Mouse (Mus musculus): ENCODE data around the gene Pnpla8. TPM values are rescaled to one million over a fixed set of nuclear protein-coding genes. Genes with fewer than 3 reads are reported as not detected.

Pnpla8 gene
- polyA plus RNA-seq, 1 experiment from 2014 or later: 77.4 TPM

GRCm38 (mm10) chr12:44211555-44211954 lies 9.6 kb upstream of the Pnpla8 start:
- Histone ChIP-seq H3K9me3 (ENCODE audit: control insufficient read depth, low read length) (no peaks in the 10 kb centered on the region), H3K27me3 (ENCODE audit: control insufficient read depth, insufficient read depth, low read length) (no peaks in the 10 kb centered on the region), H3K4me2 (replicated peaks; ENCODE audit: low read depth, low read length) (no peak overlapping the region), H3K27ac (ENCODE audit: low read depth, low read length) (no peak overlapping the region), H3K4me1 (replicated peaks; ENCODE audit: control insufficient read depth, insufficient read depth, low read length) (no peaks in the 10 kb centered on the region), H3K9ac (ENCODE audit: low read depth, low read length) (no peak overlapping the region), H3K36me3 (ENCODE audit: control insufficient read depth, insufficient read depth, low read length) (no peaks in the 10 kb centered on the region), H3K4me3 (ENCODE audit: low read depth, low read length) (no peak overlapping the region)
- ATAC-seq (ENCODE audit: low FRiP score): no peak
- DNase-seq (ENCODE audit: low spot score): no peak
- 94% methylated on average over 3 of the region's 3 CpGs for WGBS

GRCm38 (mm10) chr12:44221651-44222356 lies 634 bp downstream of the Pnpla8 start:
- Histone ChIP-seq H3K9ac (ENCODE audit: low read depth, low read length) (peak overlapping the region; percentile 73), H3K4me2 (replicated peaks; ENCODE audit: low read depth, low read length) (peak overlapping the region; percentile 50), H3K27me3 (ENCODE audit: control insufficient read depth, insufficient read depth, low read length) (no peaks in the 10 kb centered on the region), H3K36me3 (ENCODE audit: control insufficient read depth, insufficient read depth, low read length) (no peaks in the 10 kb centered on the region), H3K27ac (ENCODE audit: low read depth, low read length) (no peak overlapping the region), H3K9me3 (ENCODE audit: control insufficient read depth, low read length) (no peaks in the 10 kb centered on the region), H3K4me1 (replicated peaks; ENCODE audit: control insufficient read depth, insufficient read depth, low read length) (no peaks in the 10 kb centered on the region), H3K4me3 (ENCODE audit: low read depth, low read length) (peak overlapping the region; percentile 43)
- ATAC-seq (ENCODE audit: low FRiP score) (peak; percentile 72; the same call in 1 of the 2 replicates), DNase-seq (ENCODE audit: low spot score) (peak; percentile 56)
- WGBS: 2% methylated on average over 84 of the region's 89 CpGs

- no peak overlapping the region for H3K9ac ChIP-seq (ENCODE audit: low read depth, low read length)
- WGBS: 82% methylated on average over 3 of the region's 3 CpGs
Observed at GRCm38 (mm10) chr12:44223044-44223443, 1.9 kb downstream of the Pnpla8 start.

GRCm38 (mm10) chr12:44224650-44225049 lies 3.5 kb downstream of the Pnpla8 start:
- 83% methylated on average over 3 of the region's 3 CpGs for WGBS
- Histone ChIP-seq H3K27me3 (ENCODE audit: control insufficient read depth, insufficient read depth, low read length) (no peaks in the 10 kb centered on the region), H3K36me3 (ENCODE audit: control insufficient read depth, insufficient read depth, low read length) (no peaks in the 10 kb centered on the region), H3K4me3 (ENCODE audit: low read depth, low read length) (no peak overlapping the region), H3K4me2 (replicated peaks; ENCODE audit: low read depth, low read length) (no peak overlapping the region), H3K27ac (ENCODE audit: low read depth, low read length) (no peak overlapping the region), H3K9me3 (ENCODE audit: control insufficient read depth, low read length) (no peaks in the 10 kb centered on the region), H3K9ac (ENCODE audit: low read depth, low read length) (no peak overlapping the region), H3K4me1 (replicated peaks; ENCODE audit: control insufficient read depth, insufficient read depth, low read length) (no peaks in the 10 kb centered on the region)
- ATAC-seq (ENCODE audit: low FRiP score): no peak
- no peak for DNase-seq (ENCODE audit: low spot score)

More at GRCm38 (mm10) chr12:44223044-44223443, 1.9 kb downstream of the Pnpla8 start:
- Histone ChIP-seq H3K4me1 (replicated peaks; ENCODE audit: control insufficient read depth, insufficient read depth, low read length) (no peaks in the 10 kb centered on the region), H3K36me3 (ENCODE audit: control insufficient read depth, insufficient read depth, low read length) (no peaks in the 10 kb centered on the region), H3K4me3 (ENCODE audit: low read depth, low read length) (no peak overlapping the region), H3K27ac (ENCODE audit: low read depth, low read length) (no peak overlapping the region), H3K27me3 (ENCODE audit: control insufficient read depth, insufficient read depth, low read length) (no peaks in the 10 kb centered on the region), H3K9me3 (ENCODE audit: control insufficient read depth, low read length) (no peaks in the 10 kb centered on the region), H3K4me2 (replicated peaks; ENCODE audit: low read depth, low read length) (no peak overlapping the region)
- ATAC-seq (ENCODE audit: low FRiP score) (peak; percentile 35; the same call in 1 of the 2 replicates), DNase-seq (ENCODE audit: low spot score) (no peak)

GRCm38 (mm10) chr12:44241090-44241489 lies 19.9 kb downstream of the Pnpla8 start:
- Histone ChIP-seq H3K9ac (ENCODE audit: low read depth, low read length) (no peak overlapping the region), H3K4me1 (replicated peaks; ENCODE audit: control insufficient read depth, insufficient read depth, low read length) (no peaks in the 10 kb centered on the region), H3K27me3 (ENCODE audit: control insufficient read depth, insufficient read depth, low read length) (no peaks in the 10 kb centered on the region), H3K4me2 (replicated peaks; ENCODE audit: low read depth, low read length) (no peak overlapping the region), H3K27ac (ENCODE audit: low read depth, low read length) (no peak overlapping the region), H3K4me3 (ENCODE audit: low read depth, low read length) (no peak overlapping the region), H3K36me3 (ENCODE audit: control insufficient read depth, insufficient read depth, low read length) (no peaks in the 10 kb centered on the region), H3K9me3 (ENCODE audit: control insufficient read depth, low read length) (no peaks in the 10 kb centered on the region)
- 73% methylated on average over 7 of the region's 7 CpGs for whole genome bisulfite sequencing
- DNase-seq (ENCODE audit: low spot score) (no peak), ATAC-seq (ENCODE audit: low FRiP score) (no peak)

GRCm38 (mm10) chr12:44242407-44242806 lies 21.2 kb downstream of the Pnpla8 start:
- H3K36me3 ChIP-seq (ENCODE audit: control insufficient read depth, insufficient read depth, low read length): no peaks in the 10 kb centered on the region
- H3K9ac ChIP-seq (ENCODE audit: low read depth, low read length): no peak overlapping the region
- ATAC-seq (ENCODE audit: low FRiP score): no peak
- no peaks in the 10 kb centered on the region for H3K9me3 ChIP-seq (ENCODE audit: control insufficient read depth, low read length)
- H3K4me2 ChIP-seq (replicated peaks; ENCODE audit: low read depth, low read length): no peak overlapping the region
- no peaks in the 10 kb centered on the region for H3K4me1 ChIP-seq (replicated peaks; ENCODE audit: control insufficient read depth, insufficient read depth, low read length)
- H3K4me3 ChIP-seq (ENCODE audit: low read depth, low read length): no peak overlapping the region
- 86% methylated on average over 4 of the region's 4 CpGs for WGBS
- H3K27ac ChIP-seq (ENCODE audit: low read depth, low read length): no peak overlapping the region
- no peaks in the 10 kb centered on the region for H3K27me3 ChIP-seq (ENCODE audit: control insufficient read depth, insufficient read depth, low read length)
- DNase-seq (ENCODE audit: low spot score): no peak

- ATAC-seq (ENCODE audit: low FRiP score) (no peak), DNase-seq (ENCODE audit: low spot score) (no peak)
- H3K4me2 ChIP-seq (replicated peaks; ENCODE audit: low read depth, low read length): no peak overlapping the region
- no peak overlapping the region for H3K9ac ChIP-seq (ENCODE audit: low read depth, low read length)
- H3K27ac ChIP-seq (ENCODE audit: low read depth, low read length): no peak overlapping the region
- H3K36me3 ChIP-seq (ENCODE audit: control insufficient read depth, insufficient read depth, low read length): no peaks in the 10 kb centered on the region
- no peak overlapping the region for H3K4me3 ChIP-seq (ENCODE audit: low read depth, low read length)
- H3K4me1 ChIP-seq (replicated peaks; ENCODE audit: control insufficient read depth, insufficient read depth, low read length): no peaks in the 10 kb centered on the region
- H3K27me3 ChIP-seq (ENCODE audit: control insufficient read depth, insufficient read depth, low read length): no peaks in the 10 kb centered on the region
- no peaks in the 10 kb centered on the region for H3K9me3 ChIP-seq (ENCODE audit: control insufficient read depth, low read length)
- 90% methylated on average over 3 of the region's 3 CpGs for WGBS
Observed at GRCm38 (mm10) chr12:44245739-44246138, 24.6 kb downstream of the Pnpla8 start.

GRCm38 (mm10) chr12:44248309-44248977 lies 27.3 kb downstream of the Pnpla8 start:
- Histone ChIP-seq H3K9ac (ENCODE audit: low read depth, low read length) (no peak overlapping the region), H3K27me3 (ENCODE audit: control insufficient read depth, insufficient read depth, low read length) (no peaks in the 10 kb centered on the region), H3K36me3 (ENCODE audit: control insufficient read depth, insufficient read depth, low read length) (no peaks in the 10 kb centered on the region), H3K27ac (ENCODE audit: low read depth, low read length) (no peak overlapping the region), H3K9me3 (ENCODE audit: control insufficient read depth, low read length) (no peaks in the 10 kb centered on the region), H3K4me2 (replicated peaks; ENCODE audit: low read depth, low read length) (no peak overlapping the region), H3K4me3 (ENCODE audit: low read depth, low read length) (no peak overlapping the region), H3K4me1 (replicated peaks; ENCODE audit: control insufficient read depth, insufficient read depth, low read length) (no peaks in the 10 kb centered on the region)
- DNase-seq (ENCODE audit: low spot score) (no peak), ATAC-seq (ENCODE audit: low FRiP score) (peak; percentile 30; the same call in 1 of the 2 replicates)
- 77% methylated on average over 9 of the region's 9 CpGs for WGBS

- Histone ChIP-seq H3K9me3 (ENCODE audit: control insufficient read depth, low read length) (no peaks in the 10 kb centered on the region), H3K4me1 (replicated peaks; ENCODE audit: control insufficient read depth, insufficient read depth, low read length) (no peaks in the 10 kb centered on the region), H3K27ac (ENCODE audit: low read depth, low read length) (no peak overlapping the region), H3K36me3 (ENCODE audit: control insufficient read depth, insufficient read depth, low read length) (no peaks in the 10 kb centered on the region), H3K9ac (ENCODE audit: low read depth, low read length) (no peak overlapping the region), H3K27me3 (ENCODE audit: control insufficient read depth, insufficient read depth, low read length) (no peaks in the 10 kb centered on the region), H3K4me3 (ENCODE audit: low read depth, low read length) (no peak overlapping the region), H3K4me2 (replicated peaks; ENCODE audit: low read depth, low read length) (no peak overlapping the region)
- no peak for ATAC-seq (ENCODE audit: low FRiP score)
- DNase-seq (ENCODE audit: low spot score): no peak
Observed at GRCm38 (mm10) chr12:44262612-44263011, 41.4 kb downstream of the Pnpla8 start.

Measured in hindbrain, embryonic 11.5 days (tissue).